Comparison of ENCODE assay signal across 15 mouse cellular contexts in genomic region chr9:68787665-68788064, GRCm38 (mm10).
"Had no signal": no experiment of that assay in that cellular context is flagged by ENCODE, and none has a peak within 500 bp of the region (broad histone marks: within the 10 kb centered on the region; RNA-seq: fewer than 3 reads in every experiment).

No protein-coding gene starts in this region.

- H3K36me3 ChIP-seq: lung, embryonic 15.5 days; midbrain, embryonic 13.5 days; midbrain, embryonic 15.5 days; neural tube, embryonic 12.5 days; stomach, embryonic 15.5 days had no signal

- H3K4me2 ChIP-seq: lung, embryonic 15.5 days; midbrain, embryonic 11.5 days; midbrain, embryonic 13.5 days; midbrain, embryonic 15.5 days; neural tube, embryonic 12.5 days; stomach, embryonic 15.5 days had no signal

- H3K4me1 ChIP-seq: megakaryocyte, embryonic 14.5 days; midbrain, embryonic 13.5 days; neural tube, embryonic 12.5 days; stomach, embryonic 15.5 days had no signal

- H3K27me3 ChIP-seq: lung, embryonic 15.5 days; megakaryocyte, embryonic 14.5 days; midbrain, embryonic 13.5 days; midbrain, embryonic 15.5 days; neural tube, embryonic 12.5 days; stomach, embryonic 15.5 days had no signal

- H3K9me3 ChIP-seq: lung, embryonic 15.5 days; megakaryocyte, embryonic 14.5 days; midbrain, embryonic 13.5 days; midbrain, embryonic 15.5 days; neural tube, embryonic 12.5 days; stomach, embryonic 15.5 days had no signal

- H3K4me3 ChIP-seq: lung, embryonic 15.5 days; megakaryocyte, embryonic 14.5 days; midbrain, embryonic 13.5 days; midbrain, embryonic 15.5 days; neural tube, embryonic 12.5 days; stomach, embryonic 15.5 days had no signal

- ATAC-seq: midbrain, embryonic 13.5 days; midbrain, embryonic 15.5 days had no signal

- H3K27ac ChIP-seq: lung, embryonic 15.5 days; macrophage; midbrain, embryonic 13.5 days; midbrain, embryonic 15.5 days; neural tube, embryonic 12.5 days; stomach, embryonic 15.5 days had no signal

- H3K9ac ChIP-seq: lung, embryonic 15.5 days; midbrain, embryonic 13.5 days; midbrain, embryonic 15.5 days; neural tube, embryonic 12.5 days; stomach, embryonic 15.5 days had no signal

- DNase-seq: lung, adult 2 months; lung, postnatal 14 days; lung, postnatal 36 days; right cerebral cortex, postnatal 14 days; thymus, adult 18-20 months; thymus, postnatal 14 days; thymus, postnatal 36 days had no signal
